Mouse (Mus musculus) G1E (cell line): Measurements from ENCODE around the gene Ccdc51.
"Not testable (repeated sequence)": the region's sequence is repeated elsewhere in the genome, so short reads cannot be mapped to it uniquely, and the experiment has no call there.

Source experiments
- CTCF ChIP-seq: IDR thresholded peaks from 2 replicates; pipeline ENCODE4 v1.5.1; 2012; ENCODE audit warnings: low read depth, low read length, inconsistent platforms, mixed read lengths
- GATA1 ChIP-seq: IDR thresholded peaks from 2 replicates; pipeline ENCODE4 v1.6.1; 2012; ENCODE audit warnings: borderline replicate concordance, low read length, inconsistent platforms, mixed read lengths
- POLR2AphosphoS5 ChIP-seq: IDR thresholded peaks from 2 replicates; pipeline ENCODE4 v1.6.1; 2012; ENCODE audit warnings: low read depth, low read length, inconsistent platforms; ENCODE audit not compliant: insufficient replicate concordance
- TAL1 ChIP-seq: conservative IDR thresholded peaks from 2 replicates; pipeline ENCODE4 v1.6.1; 2012; ENCODE audit warnings: low read depth, low read length, inconsistent platforms, mixed read lengths

DNA sequence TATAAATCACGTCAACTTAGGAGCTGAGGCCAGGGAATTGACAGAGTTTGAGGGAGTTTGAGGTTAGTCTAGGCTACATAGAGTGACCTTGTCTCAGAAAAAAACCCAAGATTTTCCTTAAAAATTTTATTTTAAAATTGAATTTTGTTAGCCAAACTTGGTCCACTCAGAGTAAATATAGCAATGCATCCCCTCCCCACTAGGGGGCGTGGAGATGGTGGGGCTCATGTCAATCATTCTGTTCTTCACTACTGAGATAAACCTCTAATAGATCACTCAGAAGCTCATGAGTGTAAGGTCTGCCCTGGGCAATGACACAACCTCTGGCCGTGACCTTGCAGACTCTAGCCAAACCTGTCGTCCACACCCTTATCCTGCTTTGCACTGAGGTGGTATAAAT lies 58.1 kb downstream of the Ccdc51 start:
- not testable (repeated sequence) for TF ChIP-seq GATA1, TAL1, POLR2AphosphoS5
- peak; percentile 26; the same call in 1 of the 2 replicates for TF ChIP-seq CTCF
